Mouse (Mus musculus) ES-E14 (cell line): ENCODE measurements around the gene Esrrg. TPM values are rescaled to one million over a fixed set of nuclear protein-coding genes. Genes with fewer than 3 reads are reported as not detected.

ENCODE experiments used
- DNase-seq: peaks from one replicate; pipeline ENCODE4 v3.0.0-alpha.2; 2013; ENCODE audit warnings: low read depth, low spot score
- H3K27ac ChIP-seq: 2 replicates; pipeline ENCODE4 v1.5.1; 2012; ENCODE audit warnings: low read depth, mild to moderate bottlenecking, low read length, moderate library complexity, mixed read lengths; ENCODE audit not compliant: poor library complexity, insufficient read depth, severe bottlenecking
- H3K36me3 ChIP-seq: 2 replicates; pipeline ENCODE4 v1.6.1; 2012; ENCODE audit warnings: mild to moderate bottlenecking, low read length, moderate library complexity, mixed read lengths; ENCODE audit not compliant: control insufficient read depth, poor library complexity, insufficient read depth, severe bottlenecking
- H3K4me1 ChIP-seq, 2 experiments: fragments of 150-350 bp in 1 of 2; sonication (generic) in 1 of 2; 2 replicates each; pipeline ENCODE4 v1.6.1; 2012; ENCODE audit warnings: low read length in 2 of 2, mild to moderate bottlenecking in 1 of 2, mixed read lengths in 1 of 2; ENCODE audit not compliant: control insufficient read depth in 2 of 2, insufficient read depth in 2 of 2, poor library complexity in 1 of 2
- H3K4me3 ChIP-seq, 2 experiments: fragments of 150-350 bp in 1 of 2; sonication (generic) in 1 of 2; 2 replicates each; pipeline ENCODE4 v1.5.1; 2012; ENCODE audit warnings: low read length in 2 of 2, low read depth in 1 of 2, mild to moderate bottlenecking in 1 of 2, mixed read lengths in 1 of 2; ENCODE audit not compliant: insufficient read depth in 1 of 2, poor library complexity in 1 of 2, severe bottlenecking in 1 of 2
- H3K9ac ChIP-seq: 2 replicates; pipeline ENCODE4 v1.6.1; 2012; ENCODE audit warnings: low read depth, mild to moderate bottlenecking, low read length, mixed read lengths; ENCODE audit not compliant: poor library complexity, insufficient read depth, severe bottlenecking
- H3K9me3 ChIP-seq: fragments of 150-350 bp; sonication (generic); 2 replicates; pipeline ENCODE4 v1.6.1; 2012; ENCODE audit warnings: low read depth, mild to moderate bottlenecking, low read length; ENCODE audit not compliant: control insufficient read depth, insufficient read depth
- CHD2 ChIP-seq: IDR thresholded peaks from 2 replicates; pipeline ENCODE4 v1.6.1; 2014; ENCODE audit warnings: mild to moderate bottlenecking, low read depth, low read length, inconsistent platforms
- HCFC1 ChIP-seq: IDR thresholded peaks from 2 replicates; pipeline ENCODE4 v1.6.1; 2012; ENCODE audit warnings: low read length, inconsistent platforms, borderline replicate concordance; ENCODE audit not compliant: insufficient read depth
- MAFK ChIP-seq: IDR thresholded peaks from 2 replicates; pipeline ENCODE4 v1.6.1; 2014; ENCODE audit warnings: mild to moderate bottlenecking, low read depth, low read length, inconsistent platforms; ENCODE audit not compliant: insufficient read depth
- ZC3H11A ChIP-seq: IDR thresholded peaks from 2 replicates; pipeline ENCODE4 v1.6.1; 2012; ENCODE audit warnings: low read depth, mild to moderate bottlenecking, inconsistent platforms, low read length, borderline replicate concordance
- ZNF384 ChIP-seq: IDR thresholded peaks from 2 replicates; pipeline ENCODE4 v1.6.1; 2012; ENCODE audit warnings: low read depth, low read length, inconsistent platforms
- in situ Hi-C, 2 experiments: fragments of 600-800 bp; cut with MboI; formaldehyde crosslinking; loops; one replicate each; pipeline ENCODE4 v1.15.1; 2025; ENCODE audit warnings: low sequenced_read_pairs in 2 of 2, inconsistent platforms in 1 of 2; ENCODE audit not compliant: unreplicated experiment in 2 of 2
- total RNA-seq: library from RNA; depleted of rRNA; stranded (reverse); fragments of 300-350 nt; gene quantifications from 2 replicates; pipeline ENCODE4 v1.2.3, GENCODE M21; 2012

The Esrrg gene
- total RNA-seq, 1 experiment: 0.09 TPM

- in situ Hi-C loops: no loop called here
- no peak for DNase-seq
- no peak overlapping the region for H3K4me3 ChIP-seq
- H3K36me3 ChIP-seq: no peaks in the 10 kb centered on the region
- no peak for TF ChIP-seq HCFC1
- no peak for TF ChIP-seq ZNF384
- no peak for TF ChIP-seq ZC3H11A
- no peak for TF ChIP-seq CHD2
- no peak for TF ChIP-seq MAFK
- H3K9ac ChIP-seq: no peak overlapping the region
- H3K4me1 ChIP-seq: no peaks in the 10 kb centered on the region
- no peaks in the 10 kb centered on the region for H3K9me3 ChIP-seq
- no peak overlapping the region for H3K27ac ChIP-seq
These were observed 450.4 kb downstream of the Esrrg start for GRCm38 (mm10) chr1:188059006-188059405.

- Histone ChIP-seq H3K36me3 (no peaks in the 10 kb centered on the region), H3K27ac (no peak overlapping the region), H3K9ac (no peak overlapping the region), H3K4me1 (no peaks in the 10 kb centered on the region), H3K4me3 (no peak overlapping the region), H3K9me3 (no peaks in the 10 kb centered on the region)
- TF ChIP-seq ZC3H11A (no peak), CHD2 (no peak), MAFK (no peak), ZNF384 (no peak), HCFC1 (no peak)
- no peak for DNase-seq
- in situ Hi-C loops: no loop called here
These were observed 451.9 kb downstream of the Esrrg start for GRCm38 (mm10) chr1:188060493-188060892.

- TF ChIP-seq CHD2 (no peak), MAFK (no peak), HCFC1 (no peak), ZNF384 (no peak), ZC3H11A (no peak)
- no peak for DNase-seq
- in situ Hi-C loops: no loop called here
- no peaks in the 10 kb centered on the region for H3K36me3 ChIP-seq
- no peaks in the 10 kb centered on the region for H3K4me1 ChIP-seq
- H3K4me3 ChIP-seq: no peak overlapping the region
- no peak overlapping the region for H3K27ac ChIP-seq
- H3K9ac ChIP-seq: no peak overlapping the region
- H3K9me3 ChIP-seq: no peaks in the 10 kb centered on the region
These were observed 460.2 kb downstream of the Esrrg start for GRCm38 (mm10) chr1:188068833-188069232.

GRCm38 (mm10) chr1:188069849-188070248 lies 461.3 kb downstream of the Esrrg start:
- TF ChIP-seq CHD2: no peak
- in situ Hi-C loops: no loop called here

GRCm38 (mm10) chr1:188077561-188078195 lies 469.1 kb downstream of the Esrrg start:
- TF ChIP-seq HCFC1 (no peak), CHD2 (no peak), ZC3H11A (no peak), MAFK (no peak), ZNF384 (no peak)
- Histone ChIP-seq H3K27ac (no peak overlapping the region), H3K4me3 (no peak overlapping the region), H3K4me1 (no peaks in the 10 kb centered on the region), H3K9me3 (no peaks in the 10 kb centered on the region), H3K9ac (no peak overlapping the region), H3K36me3 (no peaks in the 10 kb centered on the region)
- in situ Hi-C loops: no loop called here
- DNase-seq: no peak

More at GRCm38 (mm10) chr1:188069849-188070248, 461.3 kb downstream of the Esrrg start:
- Histone ChIP-seq H3K9ac (no peak overlapping the region), H3K9me3 (no peaks in the 10 kb centered on the region), H3K27ac (no peak overlapping the region), H3K36me3 (no peaks in the 10 kb centered on the region), H3K4me1 (no peaks in the 10 kb centered on the region), H3K4me3 (no peak overlapping the region)
- DNase-seq: no peak
